Mouse (Mus musculus) hindbrain, postnatal 0 days (tissue): Measurements from ENCODE around the gene Hk1. TPM values are rescaled to one million over a fixed set of nuclear protein-coding genes. Genes with fewer than 3 reads are reported as not detected.
"Not testable (repeated sequence)": the region's sequence is repeated elsewhere in the genome, so short reads cannot be mapped to it uniquely, and the experiment has no call there.

Source experiments
- ATAC-seq: fragments of 200-750 bp; cut with Nextera tagmentation; 2 replicates; pipeline ENCODE4 v1.8.0; 2017; ENCODE audit warnings: mild to moderate bottlenecking, moderate TSS enrichment, moderate library complexity
- DNase-seq: peaks from one replicate; pipeline ENCODE4 v3.0.0-alpha.2; 2015; ENCODE audit warnings: low spot score
- H3K27ac ChIP-seq: fragments of 300-500 bp; sonication (generic); 2 replicates; pipeline ENCODE4 v1.5.1; 2014; ENCODE audit warnings: mild to moderate bottlenecking
- H3K27me3 ChIP-seq: fragments of 300-500 bp; sonication (generic); 2 replicates; pipeline ENCODE4 v1.6.1; 2014; ENCODE audit warnings: low read length, mixed read lengths; ENCODE audit not compliant: insufficient read depth
- H3K36me3 ChIP-seq: fragments of 300-500 bp; sonication (generic); 2 replicates; pipeline ENCODE4 v1.6.1; 2014; ENCODE audit warnings: low read length, mixed read lengths; ENCODE audit not compliant: insufficient read depth
- H3K4me1 ChIP-seq: fragments of 300-500 bp; sonication (generic); 2 replicates; pipeline ENCODE4 v1.6.1; 2014; ENCODE audit warnings: antibody characterized with exemption, low read length, mixed read lengths; ENCODE audit not compliant: insufficient read depth
- H3K4me2 ChIP-seq: fragments of 300-500 bp; sonication (generic); 2 replicates; pipeline ENCODE4 v1.6.1; 2014; ENCODE audit warnings: low read depth, mild to moderate bottlenecking, low read length, moderate library complexity, mixed read lengths
- H3K4me3 ChIP-seq: fragments of 300-500 bp; sonication (generic); 2 replicates; pipeline ENCODE4 v1.5.1; 2014; ENCODE audit warnings: low read length
- H3K9ac ChIP-seq: fragments of 300-500 bp; sonication (generic); replicated peaks from 2 replicates; pipeline ENCODE4 v1.6.1; 2014; ENCODE audit warnings: mild to moderate bottlenecking, low read length, moderate library complexity, mixed read lengths
- H3K9me3 ChIP-seq: fragments of 300-500 bp; sonication (generic); 2 replicates; pipeline ENCODE4 v1.6.1; 2016; ENCODE audit warnings: low read length, mixed read lengths
- CTCF ChIP-seq: IDR thresholded peaks from 2 replicates; pipeline ENCODE4 v1.5.1; 2016; ENCODE audit warnings: antibody characterized with exemption, control low read depth, low read depth
- WGBS: fragments of 180-500 bp; shearing (Covaris S2); extraction: QIAGEN DNeasy Blood & Tissue Kit; methylation state at CpG from one replicate; pipeline ENCODE4 v1.1.7; 2014; 5-methylcytosine and 5-hydroxymethylcytosine counted together
- polyA plus RNA-seq: library from polyadenylated mRNA; unstranded; fragments of >200 nt; fragmentation: Nextera tagmentation; extraction: Ambion mirVana; gene quantifications from 2 replicates; pipeline ENCODE4 v1.2.1, GENCODE M21; 2015
- total RNA-seq: library from RNA; depleted of rRNA; stranded (reverse); fragments of >200 nt; gene quantifications from 2 replicates; pipeline ENCODE4 v1.2.3, GENCODE M21; 2014

The Hk1 gene
- total and polyA plus RNA-seq, 2 experiments from 2014 or later: 99.6 to 144 TPM

DNA sequence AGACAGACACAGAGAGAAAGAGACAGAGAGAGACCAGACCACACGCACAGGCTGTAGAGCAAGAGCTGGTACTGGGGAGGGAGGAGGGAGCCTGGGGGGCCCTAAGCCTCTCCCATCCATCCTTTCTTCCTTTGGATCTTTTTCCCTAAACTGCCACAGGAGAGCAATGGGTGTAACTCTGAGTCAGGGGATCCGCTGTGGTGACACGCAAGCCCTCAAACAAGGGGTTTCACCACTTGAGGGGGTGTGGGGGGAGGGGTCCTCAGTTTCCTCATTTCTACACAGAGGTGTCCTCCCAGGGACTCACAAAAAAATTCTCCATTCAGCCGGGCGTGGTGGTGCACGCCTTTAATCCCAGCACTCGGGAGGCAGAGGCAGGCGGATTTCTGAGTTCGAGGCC is 48.4 kb downstream of the Hk1 start:
- H3K4me1 ChIP-seq: 0 out of 2 replicates have a peak, but pooled peaks cover under 1% of the 10 kb centered on the region
- H3K27ac ChIP-seq: no peak overlapping the region
- H3K4me3 ChIP-seq: no peak overlapping the region
- no peaks in the 10 kb centered on the region for H3K9me3 ChIP-seq
- 95% methylated on average over 9 of the region's 9 CpGs for WGBS
- no peak for TF ChIP-seq CTCF
- H3K9ac ChIP-seq: no peak overlapping the region
- H3K4me2 ChIP-seq: no peak overlapping the region
- DNase-seq (no peak), ATAC-seq (no peak)
- no peaks in the 10 kb centered on the region for H3K27me3 ChIP-seq
- no peaks in the 10 kb centered on the region for H3K36me3 ChIP-seq

DNA sequence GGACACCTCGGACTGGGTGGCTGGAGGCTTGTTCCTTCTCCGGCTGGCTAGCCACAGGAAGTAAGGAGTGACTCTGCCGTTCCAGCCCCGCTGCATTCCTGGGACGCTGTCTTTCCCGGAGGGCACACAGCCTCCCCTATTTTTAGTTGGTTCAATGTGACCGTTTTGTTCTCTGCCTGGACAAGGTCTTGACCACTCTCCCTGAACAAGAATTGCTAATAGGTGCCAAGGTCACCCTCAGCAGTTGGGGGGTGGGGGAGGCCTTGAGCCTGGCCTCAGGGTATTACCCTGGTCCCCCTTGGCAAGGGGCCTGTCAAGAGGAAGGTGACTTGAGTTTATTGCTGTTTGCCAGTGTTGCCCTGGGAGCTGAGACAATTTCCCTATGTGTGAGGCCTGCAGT is 49.9 kb downstream of the Hk1 start:
- H3K4me2 ChIP-seq: no peak overlapping the region
- no peak overlapping the region for H3K9ac ChIP-seq
- no peak overlapping the region for H3K4me3 ChIP-seq
- no peaks in the 10 kb centered on the region for H3K4me1 ChIP-seq
- H3K9me3 ChIP-seq: no peaks in the 10 kb centered on the region
- no peaks in the 10 kb centered on the region for H3K36me3 ChIP-seq
- H3K27ac ChIP-seq: no peak overlapping the region
- no peaks in the 10 kb centered on the region for H3K27me3 ChIP-seq
- 69% methylated on average over 7 of the region's 7 CpGs for WGBS
- DNase-seq (no peak), ATAC-seq (no peak)
- no peak for TF ChIP-seq CTCF

DNA sequence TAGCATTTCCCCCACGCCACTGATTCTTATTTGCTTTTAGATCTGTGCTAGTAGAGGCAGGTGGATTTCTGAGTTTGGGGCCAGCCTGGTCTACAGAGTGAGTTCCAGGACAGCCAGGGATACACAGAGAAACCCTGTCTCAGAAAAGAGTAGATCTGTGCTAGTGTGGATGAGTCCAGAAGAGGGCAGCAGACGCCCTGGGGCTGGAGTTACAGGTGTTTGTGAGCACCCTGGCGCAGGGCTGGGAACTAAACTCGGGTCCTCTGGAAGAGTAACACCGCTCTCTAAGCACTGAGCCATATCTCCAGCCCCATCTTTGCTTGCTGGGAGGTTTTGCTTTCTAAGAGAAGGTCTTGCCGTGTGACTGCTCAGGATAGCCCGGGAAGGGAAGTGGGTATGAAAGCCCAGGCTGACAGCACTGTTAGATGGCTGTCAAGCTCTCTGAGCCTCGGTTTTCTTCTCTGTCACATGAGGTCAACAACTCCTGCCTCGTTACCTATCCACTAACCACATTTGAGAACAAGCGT is 50.8 kb downstream of the Hk1 start:
- DNase-seq (no peak), ATAC-seq (no peak)
- H3K4me2 ChIP-seq: no peak overlapping the region
- no peak for TF ChIP-seq CTCF
- no peaks in the 10 kb centered on the region for H3K36me3 ChIP-seq
- 90% methylated on average over 10 of the region's 10 CpGs for WGBS
- H3K27ac ChIP-seq: no peak overlapping the region
- no peaks in the 10 kb centered on the region for H3K27me3 ChIP-seq
- no peak overlapping the region for H3K4me3 ChIP-seq
- H3K4me1 ChIP-seq: no peaks in the 10 kb centered on the region
- H3K9ac ChIP-seq: no peak overlapping the region
- no peaks in the 10 kb centered on the region for H3K9me3 ChIP-seq

DNA sequence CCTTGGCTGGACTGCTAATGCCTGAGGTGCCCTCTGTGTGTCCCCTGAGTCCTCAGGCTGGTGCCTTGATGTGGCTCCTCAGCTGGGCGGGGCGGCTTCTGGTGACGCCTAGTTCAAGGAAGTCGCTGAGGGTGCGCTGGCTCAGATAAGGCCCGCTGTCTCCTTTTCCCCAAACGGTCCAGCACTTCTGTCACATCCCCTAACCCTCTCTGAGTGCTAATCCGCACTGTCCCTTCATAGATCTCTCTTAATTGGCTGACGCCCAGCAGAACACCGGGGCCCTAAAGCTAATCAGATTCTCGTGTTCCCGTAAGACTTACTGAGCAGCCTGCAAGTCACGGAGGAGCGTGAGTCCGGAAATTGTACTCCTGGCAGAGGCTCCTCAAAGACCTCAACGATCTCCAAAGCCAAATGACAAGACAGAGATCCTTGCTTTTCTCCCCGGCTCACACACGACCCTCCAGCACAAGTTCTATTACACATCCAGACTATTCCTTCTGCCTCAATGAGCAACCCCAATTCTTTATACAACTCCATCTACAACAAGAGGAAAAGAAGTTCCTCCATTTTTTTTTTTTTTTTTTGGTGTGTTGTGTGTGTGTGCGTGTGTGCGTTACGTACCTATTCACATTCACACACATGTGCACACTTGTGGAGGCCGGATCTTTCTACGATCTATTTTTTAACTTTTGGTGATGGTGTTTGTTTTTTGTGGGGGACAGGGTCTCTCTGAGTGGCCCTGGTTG is 52.0 kb downstream of the Hk1 start:
- no peak overlapping the region for H3K9ac ChIP-seq
- ATAC-seq (no peak), DNase-seq (peak; percentile 40)
- no peaks in the 10 kb centered on the region for H3K36me3 ChIP-seq
- H3K9me3 ChIP-seq: no peaks in the 10 kb centered on the region
- WGBS: 56% methylated on average over 23 of the region's 23 CpGs
- H3K4me3 ChIP-seq: no peak overlapping the region
- no peaks in the 10 kb centered on the region for H3K4me1 ChIP-seq
- no peaks in the 10 kb centered on the region for H3K27me3 ChIP-seq
- no peak for TF ChIP-seq CTCF
- H3K27ac ChIP-seq: no peak overlapping the region
- 0 out of 2 replicates have a peak overlapping the region, but pooled peaks have one; percentile 16 for H3K4me2 ChIP-seq

DNA sequence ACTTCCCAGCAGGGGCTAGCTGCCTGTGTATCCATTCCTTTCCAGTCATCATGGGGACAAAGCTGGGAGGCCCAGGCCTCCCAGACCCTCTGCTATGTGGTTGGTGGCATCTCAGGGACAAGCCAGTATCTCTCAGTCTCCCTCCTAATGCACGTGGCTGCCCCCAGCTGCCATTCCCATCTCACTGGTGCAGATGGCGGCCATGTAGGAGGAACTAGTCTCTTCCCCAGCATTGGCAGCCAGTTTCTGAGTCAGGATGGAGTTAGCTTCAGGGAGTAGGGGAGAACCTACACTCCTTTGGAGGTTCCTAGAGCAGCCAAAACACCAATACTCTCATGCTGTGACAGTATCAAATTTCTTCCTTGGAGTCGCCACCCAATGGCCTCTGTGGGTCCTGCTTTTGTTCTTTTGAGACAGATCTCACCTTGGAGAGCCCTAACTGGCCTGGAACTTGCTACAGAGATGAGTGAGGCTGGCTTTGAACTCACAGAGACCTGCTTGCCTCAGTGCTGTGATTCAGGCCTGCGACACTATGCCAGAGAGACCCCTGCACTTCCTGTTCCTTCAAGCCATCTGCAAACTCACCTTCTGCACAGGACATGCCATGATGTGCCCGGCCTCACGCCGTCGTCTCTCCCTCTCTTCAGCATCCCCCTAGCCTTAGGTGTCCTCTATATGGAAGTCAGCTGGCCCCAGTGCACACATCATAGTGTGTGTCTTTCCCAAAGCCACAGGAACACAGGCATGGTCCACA is 52.7 kb downstream of the Hk1 start:
- no peaks in the 10 kb centered on the region for H3K4me1 ChIP-seq
- no peak overlapping the region for H3K27ac ChIP-seq
- ATAC-seq (no peak), DNase-seq (no peak)
- no peaks in the 10 kb centered on the region for H3K9me3 ChIP-seq
- H3K4me3 ChIP-seq: no peak overlapping the region
- H3K27me3 ChIP-seq: no peaks in the 10 kb centered on the region
- H3K36me3 ChIP-seq: no peaks in the 10 kb centered on the region
- WGBS: 70% methylated on average over 8 of the region's 8 CpGs
- H3K4me2 ChIP-seq: no peak overlapping the region
- no peak for TF ChIP-seq CTCF
- H3K9ac ChIP-seq: no peak overlapping the region

DNA sequence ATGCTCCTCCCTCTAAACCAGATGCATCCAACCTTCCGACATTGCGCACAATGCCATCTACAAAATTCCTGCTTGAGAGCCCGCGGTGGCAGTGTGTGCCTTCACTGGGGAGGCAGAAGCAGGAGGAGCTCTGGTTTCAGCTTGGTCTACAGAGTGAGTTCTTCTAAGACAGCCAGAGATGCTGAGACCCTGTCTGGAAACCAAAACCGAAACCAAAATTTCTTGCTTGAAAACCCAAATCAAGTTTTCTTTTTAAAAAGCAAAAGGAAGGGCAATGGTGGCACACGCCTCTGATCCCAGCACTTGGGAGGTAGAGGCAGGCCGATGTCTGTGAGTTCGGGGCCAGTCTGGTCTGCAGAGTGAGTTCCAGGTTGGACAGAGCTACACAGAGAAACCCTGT is 53.7 kb downstream of the Hk1 start:
- TF ChIP-seq CTCF: no peak
- H3K4me3 ChIP-seq: no peak overlapping the region
- H3K36me3 ChIP-seq: no peaks in the 10 kb centered on the region
- WGBS: 92% methylated on average over 8 of the region's 8 CpGs
- ATAC-seq (no peak), DNase-seq (no peak)
- H3K27me3 ChIP-seq: no peaks in the 10 kb centered on the region
- H3K4me2 ChIP-seq: no peak overlapping the region
- H3K27ac ChIP-seq: no peak overlapping the region
- no peaks in the 10 kb centered on the region for H3K9me3 ChIP-seq
- H3K4me1 ChIP-seq: no peaks in the 10 kb centered on the region
- no peak overlapping the region for H3K9ac ChIP-seq

GRCm38 (mm10) chr10:62322821-62323220 is 56.9 kb downstream of the Hk1 start:
- WGBS: 95% methylated on average over 8 of the region's 8 CpGs
- H3K27ac ChIP-seq, H3K4me3 ChIP-seq, H3K27me3 ChIP-seq, H3K9ac ChIP-seq, H3K9me3 ChIP-seq, H3K4me2 ChIP-seq, ATAC-seq, DNase-seq, H3K4me1 ChIP-seq, H3K36me3 ChIP-seq: not testable (repeated sequence)
